Mouse (Mus musculus) embryonic facial prominence, embryonic 11.5 days (tissue): ENCODE data around the gene Cct8. TPM values are rescaled to one million over a fixed set of nuclear protein-coding genes. Genes with fewer than 3 reads are reported as not detected.

Experiments used
- ATAC-seq: fragments of 200-750 bp; cut with Nextera tagmentation; replicated peaks from 2 replicates; pipeline ENCODE4 v1.8.0; 2017; ENCODE audit warnings: low read depth; ENCODE audit not compliant: insufficient number of reproducible peaks, low FRiP score, low TSS enrichment
- DNase-seq: peaks from one replicate; pipeline ENCODE4 v3.0.0-alpha.2; 2015; ENCODE audit warnings: low spot score
- H3K27ac ChIP-seq: fragments of 300-500 bp; sonication (generic); replicated peaks from 2 replicates; pipeline ENCODE4 v1.5.1; 2014; ENCODE audit warnings: mild to moderate bottlenecking, low read depth, low read length, control low read depth
- H3K27me3 ChIP-seq: fragments of 300-500 bp; sonication (generic); 2 replicates; pipeline ENCODE4 v1.6.1; 2014; ENCODE audit warnings: mild to moderate bottlenecking, low read length, moderate library complexity, mixed read lengths; ENCODE audit not compliant: control insufficient read depth, insufficient read depth
- H3K36me3 ChIP-seq: fragments of 300-500 bp; sonication (generic); replicated peaks from 2 replicates; pipeline ENCODE4 v1.6.1; 2014; ENCODE audit warnings: low read depth, mild to moderate bottlenecking, low read length, moderate library complexity, mixed read lengths; ENCODE audit not compliant: control insufficient read depth, insufficient read depth
- H3K4me1 ChIP-seq: fragments of 300-500 bp; sonication (generic); 2 replicates; pipeline ENCODE4 v1.6.1; 2014; ENCODE audit warnings: low read length, mixed read lengths; ENCODE audit not compliant: control insufficient read depth, insufficient read depth
- H3K4me2 ChIP-seq: fragments of 300-500 bp; sonication (generic); 2 replicates; pipeline ENCODE4 v1.6.1; 2014; ENCODE audit warnings: low read depth, mild to moderate bottlenecking, control low read depth, low read length, moderate library complexity
- H3K4me3 ChIP-seq: fragments of 300-500 bp; sonication (generic); 2 replicates; pipeline ENCODE4 v1.5.1; 2014; ENCODE audit warnings: low read depth, low read length, control low read depth
- H3K9ac ChIP-seq: fragments of 300-500 bp; sonication (generic); replicated peaks from 2 replicates; pipeline ENCODE4 v1.6.1; 2014; ENCODE audit warnings: mild to moderate bottlenecking, control low read depth, low read length
- H3K9me3 ChIP-seq: fragments of 300-500 bp; sonication (generic); replicated peaks from 2 replicates; pipeline ENCODE4 v1.6.1; 2016; ENCODE audit warnings: mild to moderate bottlenecking, low read length, inconsistent platforms, mixed read lengths; ENCODE audit not compliant: control insufficient read depth
- WGBS: fragments of 180-500 bp; shearing (Covaris S2); extraction: QIAGEN DNeasy Blood & Tissue Kit; methylation state at CpG from one replicate; pipeline ENCODE4 v1.1.7; 2014; 5-methylcytosine and 5-hydroxymethylcytosine counted together
- polyA plus RNA-seq: library from polyadenylated mRNA; unstranded; fragments of >200 nt; fragmentation: Nextera tagmentation; extraction: Ambion mirVana; gene quantifications from 2 replicates; pipeline ENCODE4 v1.2.1, GENCODE M21; 2014

Cct8 gene
- polyA plus RNA-seq, 1 experiment from 2014 or later = 756 TPM

- DNase-seq (no peak), ATAC-seq (no peak)
- Histone ChIP-seq H3K9me3 (no peaks in the 10 kb centered on the region), H3K27ac (no peak overlapping the region), H3K9ac (no peak overlapping the region), H3K4me1 (no peaks in the 10 kb centered on the region), H3K36me3 (no peaks in the 10 kb centered on the region), H3K4me2 (no peak overlapping the region), H3K27me3 (no peaks in the 10 kb centered on the region), H3K4me3 (no peak overlapping the region)
- 87% methylated on average over 7 of the region's 7 CpGs for WGBS
Measured at GRCm38 (mm10) chr16:87434266-87434665, 61.4 kb downstream of the Cct8 start.

Other genes starting within 250 kb of the Cct8 start
- gene N6amt1, start 141.7 kb downstream of the Cct8 start, polyA plus RNA-seq = 17.1 and 18.2 TPM in 2 replicates
- 31.4 and 32.4 TPM in 2 replicates for gene Ltn1, start 63.3 kb downstream of the Cct8 start, polyA plus RNA-seq
- 12.7 and 14.7 TPM in 2 replicates for gene Rwdd2b, start 55.3 kb downstream of the Cct8 start, polyA plus RNA-seq
- gene Usp16, start 41.2 kb downstream of the Cct8 start, polyA plus RNA-seq = 42.4 and 44.2 TPM in 2 replicates
- gene Map3k7cl, start 57.5 kb upstream of the Cct8 start, polyA plus RNA-seq = not detected in 2 replicates
- gene Bach1, start 203.1 kb upstream of the Cct8 start, polyA plus RNA-seq = 17.8 and 19.0 TPM in 2 replicates